Mouse (Mus musculus) C2C12 (cell line): ENCODE data around the gene Sds. TPM values are rescaled to one million over a fixed set of nuclear protein-coding genes. Genes with fewer than 3 reads are reported as not detected.

Experiments used
- H3K27me3 ChIP-seq: one replicate; pipeline ENCODE4 v1.6.1; 2011; ENCODE audit not compliant: control insufficient read depth, insufficient read depth, insufficient read length
- H3K36me3 ChIP-seq: one replicate; pipeline ENCODE4 v1.6.1; 2011; ENCODE audit not compliant: control insufficient read depth, insufficient read depth
- H3K4me3 ChIP-seq: one replicate; pipeline ENCODE4 v1.5.1; 2011; ENCODE audit warnings: mild to moderate bottlenecking, control low read depth; ENCODE audit not compliant: poor library complexity, insufficient read depth, severe bottlenecking
- H3K79me2 ChIP-seq: one replicate; pipeline ENCODE4 v1.6.1; 2011; ENCODE audit not compliant: control insufficient read depth, insufficient read depth
- H3K79me3 ChIP-seq: one replicate; pipeline ENCODE4 v1.6.1; 2011; ENCODE audit warnings: low read depth, control low read depth
- H3ac ChIP-seq: one replicate; pipeline ENCODE3; 2011; ENCODE audit warnings: low read depth; ENCODE audit not compliant: control insufficient read depth, insufficient read length
- CEBPB ChIP-seq: IDR thresholded peaks from one replicate; pipeline ENCODE4 v1.6.1; 2011; ENCODE audit warnings: low read depth, mild to moderate bottlenecking, control low read depth, moderate library complexity
- CTCF ChIP-seq: IDR thresholded peaks from one replicate; pipeline ENCODE4 v1.5.1; 2011; ENCODE audit not compliant: control insufficient read depth, insufficient read depth, insufficient read length
- FOSL1 ChIP-seq: IDR thresholded peaks from one replicate; pipeline ENCODE4 v1.8.0; 2011; ENCODE audit warnings: mild to moderate bottlenecking, low read length; ENCODE audit not compliant: poor library complexity, insufficient read depth, severe bottlenecking
- MAX ChIP-seq: IDR thresholded peaks from one replicate; pipeline ENCODE4 v1.6.1; 2011; ENCODE audit warnings: mild to moderate bottlenecking, control low read depth
- MYOD1 ChIP-seq: IDR thresholded peaks from one replicate; pipeline ENCODE4 v1.6.1; 2011; ENCODE audit warnings: low read depth; ENCODE audit not compliant: control insufficient read depth, insufficient read length
- MYOG ChIP-seq: IDR thresholded peaks from one replicate; pipeline ENCODE4 v1.6.1; 2011; ENCODE audit not compliant: control insufficient read depth, insufficient read length; ENCODE audit errors: extremely low read depth
- USF1 ChIP-seq: IDR thresholded peaks from one replicate; pipeline ENCODE4 v1.6.1; 2011; ENCODE audit warnings: low read depth, mild to moderate bottlenecking, control low read depth, moderate library complexity
- long read RNA-seq, 2 experiments: library from polyadenylated mRNA; unstranded; transcript quantifications; one replicate each; pipeline ENCODE4 v2.0.0; 2019 to 2020
- polyA plus RNA-seq: library from polyadenylated mRNA; unstranded; fragments of >200 nt; fragmentation: generic; extraction: Trizol; gene quantifications from one replicate; pipeline ENCODE4 v1.2.1, GENCODE M21; 2012; ENCODE audit warnings: missing spikeins

The Sds gene
- 0.19 TPM for polyA plus RNA-seq
- long read RNA-seq, experiment 1: 0 reads
- long read RNA-seq, experiment 2: 0 reads

DNA sequence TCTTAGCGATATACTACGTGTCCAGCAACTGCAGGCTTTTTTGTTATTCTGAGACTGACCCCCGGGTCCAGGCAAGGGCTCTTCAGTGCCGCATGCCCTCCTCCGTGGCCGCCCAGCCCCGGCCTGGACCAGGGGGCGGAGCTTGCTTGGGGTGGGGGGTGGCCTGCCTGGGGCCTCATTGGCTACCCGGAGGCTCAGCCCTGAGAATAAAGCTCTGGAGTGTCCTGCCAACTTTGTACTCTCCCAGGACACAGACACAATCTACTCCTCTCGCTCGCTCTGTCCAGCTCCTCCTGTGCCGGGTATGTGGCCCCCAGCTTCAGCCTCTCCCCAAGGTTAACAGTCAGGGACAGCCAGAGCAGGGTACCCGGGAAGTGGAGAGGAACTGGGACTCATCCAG, at the start of gene Sds:
Gene Sds, plus strand, starts transcription at position 231 of the 400 bp plus-strand sequence.
- Histone ChIP-seq H3K4me3 (no peak within 1 kb of the TSS), H3K79me3 (no peaks in the 10 kb centered on the region), H3ac (no peak within 1 kb of the TSS), H3K79me2 (no peaks in the 10 kb centered on the region), H3K27me3 (peaks cover 49% of the 10 kb centered on the region), H3K36me3 (no peaks in the 10 kb centered on the region)
- no peak for TF ChIP-seq MYOG
- TF ChIP-seq MYOD1: no peak
- TF ChIP-seq CEBPB: no peak
- no peak for TF ChIP-seq CTCF
- TF ChIP-seq FOSL1: no peak
- TF ChIP-seq MAX: no peak
- no peak for TF ChIP-seq USF1

DNA sequence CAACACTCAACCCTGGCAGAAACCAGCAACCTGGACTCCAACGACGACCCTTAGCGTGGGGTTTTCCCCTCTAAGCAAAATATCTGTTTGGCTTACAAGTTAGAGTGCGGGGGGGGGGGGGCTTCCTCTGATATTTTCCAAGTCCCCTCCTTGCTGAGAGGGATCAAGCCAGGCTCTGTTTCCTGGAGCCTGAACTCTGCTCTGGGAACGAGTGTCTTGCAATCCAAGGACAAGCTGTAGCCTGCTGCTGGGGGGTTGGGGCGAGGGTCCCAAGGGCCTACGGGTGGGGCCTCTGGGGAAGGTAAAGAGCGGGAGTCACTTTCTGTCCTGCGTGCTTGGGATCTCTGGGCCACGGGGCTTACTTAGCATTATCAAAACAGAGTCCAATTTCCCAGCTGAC, 49.8 kb upstream of the Sds start:
- no peak overlapping the region for H3K4me3 ChIP-seq
- no peaks in the 10 kb centered on the region for H3K79me2 ChIP-seq
- peaks cover 65% of the 10 kb centered on the region for H3K27me3 ChIP-seq
- no peak overlapping the region for H3ac ChIP-seq
- no peaks in the 10 kb centered on the region for H3K79me3 ChIP-seq
- no peak for TF ChIP-seq CTCF
- TF ChIP-seq USF1: no peak
- no peak for TF ChIP-seq FOSL1
- no peak for TF ChIP-seq MAX
- TF ChIP-seq CEBPB: no peak
- no peak for TF ChIP-seq MYOD1
- TF ChIP-seq MYOG: no peak
- H3K36me3 ChIP-seq: no peaks in the 10 kb centered on the region

- Histone ChIP-seq H3ac (no peak overlapping the region), H3K4me3 (no peak overlapping the region), H3K27me3 (peaks cover 74% of the 10 kb centered on the region), H3K79me3 (no peaks in the 10 kb centered on the region), H3K36me3 (no peaks in the 10 kb centered on the region), H3K79me2 (no peaks in the 10 kb centered on the region)
- TF ChIP-seq USF1 (no peak), CEBPB (no peak), CTCF (no peak)
Observed at GRCm38 (mm10) chr5:120427451-120427938, 48.8 kb upstream of the Sds start.

- no peaks in the 10 kb centered on the region for H3K36me3 ChIP-seq
- no peak overlapping the region for H3ac ChIP-seq
- no peaks in the 10 kb centered on the region for H3K79me3 ChIP-seq
- TF ChIP-seq FOSL1: no peak
- no peak overlapping the region for H3K4me3 ChIP-seq
- no peaks in the 10 kb centered on the region for H3K79me2 ChIP-seq
- peaks cover 83% of the 10 kb centered on the region for H3K27me3 ChIP-seq
Observed at GRCm38 (mm10) chr5:120428189-120428838, 48.0 kb upstream of the Sds start.

- Histone ChIP-seq H3K79me2 (no peaks in the 10 kb centered on the region), H3K4me3 (no peak overlapping the region), H3K36me3 (no peaks in the 10 kb centered on the region), H3ac (no peak overlapping the region), H3K27me3 (peaks cover 89% of the 10 kb centered on the region), H3K79me3 (no peaks in the 10 kb centered on the region)
- TF ChIP-seq USF1: no peak
- no peak for TF ChIP-seq MAX
- no peak for TF ChIP-seq MYOD1
- no peak for TF ChIP-seq CEBPB
- TF ChIP-seq MYOG: no peak
Observed at GRCm38 (mm10) chr5:120428990-120429389, 47.3 kb upstream of the Sds start.

DNA sequence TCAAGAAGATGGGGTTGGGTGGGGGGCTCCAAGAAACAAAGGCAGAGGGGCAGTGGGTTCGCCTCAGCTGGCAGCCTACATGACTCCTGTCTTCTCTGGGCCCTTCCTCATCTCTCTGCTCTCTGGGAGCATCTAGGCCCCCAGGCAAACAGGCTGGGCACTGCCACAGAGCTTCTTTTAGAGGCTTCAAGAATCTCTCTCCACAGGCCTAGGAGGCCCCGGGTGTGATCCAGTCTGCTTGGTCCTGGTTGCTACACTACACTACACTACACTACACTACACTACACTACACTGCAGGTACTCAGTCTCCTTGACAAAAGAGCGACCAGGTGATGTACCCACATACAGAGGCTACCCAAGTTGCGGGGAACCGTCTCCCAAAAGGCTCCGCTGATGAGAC, 46.6 kb upstream of the Sds start:
- H3K27me3 ChIP-seq: peaks cover 94% of the 10 kb centered on the region
- no peak for TF ChIP-seq USF1
- no peak for TF ChIP-seq MAX
- TF ChIP-seq CEBPB: no peak
- no peak for TF ChIP-seq MYOG
- TF ChIP-seq FOSL1: no peak
- TF ChIP-seq CTCF: no peak
- TF ChIP-seq MYOD1: no peak
- no peaks in the 10 kb centered on the region for H3K79me2 ChIP-seq
- no peaks in the 10 kb centered on the region for H3K36me3 ChIP-seq
- H3K4me3 ChIP-seq: no peak overlapping the region
- no peaks in the 10 kb centered on the region for H3K79me3 ChIP-seq
- H3ac ChIP-seq: no peak overlapping the region
